Mouse (Mus musculus) CH12.LX (cell line): ENCODE results near the gene Dapk2.

Source experiments
- CTCF ChIP-seq, 2 experiments: IDR thresholded peaks in 1 of 2; conservative IDR thresholded peaks in 1 of 2; 2 replicates each; pipeline ENCODE4 v1.5.1; 2011 to 2012; ENCODE audit warnings: low read depth in 2 of 2, low read length in 2 of 2, improper control_type of control experiment in 1 of 2, inconsistent platforms in 1 of 2, mild to moderate bottlenecking in 1 of 2, moderate library complexity in 1 of 2
- ZKSCAN1 ChIP-seq: IDR thresholded peaks from 2 replicates; pipeline ENCODE4 v1.6.1; 2012; ENCODE audit warnings: low read depth, inconsistent platforms, low read length, improper control_type of control experiment, borderline replicate concordance

DNA sequence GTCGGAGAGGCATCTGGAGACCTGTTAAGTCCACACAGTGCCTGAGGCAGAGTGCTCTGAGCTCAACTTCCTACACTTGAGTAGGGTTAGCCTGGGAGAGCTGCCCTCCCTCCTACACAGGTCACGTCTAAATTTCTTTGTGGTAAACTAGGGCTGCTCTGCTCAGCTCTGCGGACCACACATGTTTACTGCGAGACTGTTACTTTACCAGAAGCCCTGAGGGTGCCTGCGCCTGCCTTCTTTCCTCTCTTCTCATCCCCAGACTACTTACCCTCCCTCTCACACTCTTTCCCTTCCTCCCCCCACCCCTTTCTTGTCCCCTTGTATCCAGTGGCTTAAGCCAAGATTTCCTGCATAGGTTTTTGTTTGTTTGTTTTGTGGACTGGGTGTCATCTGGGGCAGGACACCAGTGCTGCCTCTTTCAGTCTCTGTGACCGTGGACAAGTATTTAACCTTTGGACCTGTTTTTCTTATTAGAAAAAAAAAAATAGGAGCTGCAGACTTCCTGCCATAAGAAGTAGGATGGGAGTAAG lies 93.2 kb downstream of the Dapk2 start:
- TF ChIP-seq CTCF (conservative IDR thresholded peaks at IDR 0.05 in 1 of 2, IDR thresholded peaks at IDR 0.05 in 1 of 2; ENCODE audit: low read depth in 2 of 2, low read length in 2 of 2) (no peak), ZKSCAN1 (no peak)
